Mouse (Mus musculus) monocyte, adult 59 days (primary cell): ENCODE results near the gene Vmn2r51. TPM values are rescaled to one million over a fixed set of nuclear protein-coding genes. Genes with fewer than 3 reads are reported as not detected.

Source experiments
- total RNA-seq, 2 experiments: library from RNA; stranded (reverse); gene quantifications; one replicate each; pipeline ENCODE4 v1.2.4; 2023

Gene Vmn2r51
- not detected for total RNA-seq

GRCm38 (mm10) chr7:10105641-10106040, at the start of gene Vmn2r51:
Gene Vmn2r51, minus strand, starts transcription at chr7:10105741.

GRCm38 (mm10) chr7:10053196-10053595, 52.3 kb downstream of the Vmn2r51 start, which contains the start of gene Vmn2r50:
Gene Vmn2r50, minus strand, starts transcription at chr7:10053296.

Other genes starting within 250 kb of the Vmn2r51 start
- gene Vmn2r48, start 152.2 kb downstream of the Vmn2r51 start, total RNA-seq = not detected
- gene Vmn2r49, start 113.5 kb downstream of the Vmn2r51 start, total RNA-seq = not detected
- not detected for gene Vmn2r50, start 52.4 kb downstream of the Vmn2r51 start, total RNA-seq
- not detected for gene Vmn2r52, start 70.8 kb upstream of the Vmn2r51 start, total RNA-seq
- not detected for gene Vmn1r66, start 172.3 kb upstream of the Vmn2r51 start, total RNA-seq